Mouse (Mus musculus) lung, embryonic 14.5 days (tissue): Measurements from ENCODE around the gene Gm10985. TPM values are rescaled to one million over a fixed set of nuclear protein-coding genes. Genes with fewer than 3 reads are reported as not detected.

Experiments
- ATAC-seq: fragments of 200-750 bp; cut with Nextera tagmentation; 2 replicates; pipeline ENCODE4 v1.8.0; 2017; ENCODE audit warnings: mild to moderate bottlenecking, moderate TSS enrichment, moderate library complexity; ENCODE audit not compliant: insufficient read depth
- DNase-seq: peaks from one replicate; pipeline ENCODE4 v3.0.0-alpha.2; 2015
- H3K27ac ChIP-seq: fragments of 300-500 bp; sonication (generic); 2 replicates; pipeline ENCODE4 v1.5.1; 2014; ENCODE audit warnings: low read depth, mild to moderate bottlenecking, moderate library complexity
- H3K27me3 ChIP-seq: fragments of 300-500 bp; sonication (generic); 2 replicates; pipeline ENCODE4 v1.6.1; 2014; ENCODE audit warnings: low read length, control low read depth; ENCODE audit not compliant: insufficient read depth
- H3K36me3 ChIP-seq: fragments of 300-500 bp; sonication (generic); 2 replicates; pipeline ENCODE4 v1.6.1; 2014; ENCODE audit warnings: control low read depth; ENCODE audit not compliant: insufficient read depth
- H3K4me1 ChIP-seq: fragments of 300-500 bp; sonication (generic); 2 replicates; pipeline ENCODE4 v1.6.1; 2014; ENCODE audit warnings: antibody characterized with exemption, control low read depth; ENCODE audit not compliant: insufficient read depth
- H3K4me2 ChIP-seq: fragments of 300-500 bp; sonication (generic); 2 replicates; pipeline ENCODE4 v1.6.1; 2014; ENCODE audit warnings: mild to moderate bottlenecking
- H3K4me3 ChIP-seq: fragments of 300-500 bp; sonication (generic); 2 replicates; pipeline ENCODE4 v1.5.1; 2014; ENCODE audit warnings: low read depth, low read length
- H3K9ac ChIP-seq: fragments of 300-500 bp; sonication (generic); 2 replicates; pipeline ENCODE4 v1.6.1; 2014
- H3K9me3 ChIP-seq: fragments of 300-500 bp; sonication (generic); 2 replicates; pipeline ENCODE4 v1.6.1; 2016; ENCODE audit warnings: low read depth, low read length, control low read depth
- CTCF ChIP-seq: IDR thresholded peaks from 2 replicates; pipeline ENCODE4 v1.5.1; 2016; ENCODE audit warnings: antibody characterized with exemption, low read depth
- WGBS: fragments of 180-500 bp; shearing (Covaris S2); extraction: QIAGEN DNeasy Blood & Tissue Kit; methylation state at CpG from one replicate; pipeline ENCODE4 v1.1.7; 2014; 5-methylcytosine and 5-hydroxymethylcytosine counted together
- polyA plus RNA-seq: library from polyadenylated mRNA; unstranded; fragments of >200 nt; fragmentation: Nextera tagmentation; extraction: Ambion mirVana; gene quantifications from 2 replicates; pipeline ENCODE4 v1.2.1, GENCODE M21; 2014

The Gm10985 gene
- polyA plus RNA-seq, 1 experiment from 2014 or later, result not detected

DNA sequence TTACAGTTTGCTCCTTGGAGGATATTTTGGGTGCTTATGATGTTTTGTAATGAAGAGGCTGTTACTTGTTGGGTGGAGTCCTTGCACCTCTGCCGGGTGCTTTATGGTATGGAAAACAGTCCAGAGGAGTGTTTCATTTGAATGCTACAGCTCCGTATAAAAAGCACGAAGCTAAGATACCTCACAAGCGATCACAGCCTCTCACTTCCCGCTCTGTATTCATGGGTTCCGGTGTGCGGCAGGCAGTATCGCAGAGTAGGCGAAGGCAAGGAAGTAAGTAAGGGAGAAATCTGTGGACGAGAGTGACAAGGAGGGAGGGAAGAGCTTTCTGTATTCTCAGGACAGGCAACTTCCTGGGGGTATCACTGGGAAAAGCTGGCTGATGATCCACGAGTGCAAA, 3.4 kb downstream of the Gm10985 start:
- H3K36me3 ChIP-seq, result no peaks in the 10 kb centered on the region
- no peak overlapping the region for H3K27ac ChIP-seq
- no peak for ATAC-seq
- no peak overlapping the region for H3K9ac ChIP-seq
- TF ChIP-seq CTCF, result no peak
- WGBS, result 73% methylated on average over 11 of the region's 11 CpGs
- H3K4me2 ChIP-seq, result no peak overlapping the region
- no peak for DNase-seq
- no peaks in the 10 kb centered on the region for H3K27me3 ChIP-seq
- H3K4me1 ChIP-seq, result no peaks in the 10 kb centered on the region
- no peaks in the 10 kb centered on the region for H3K9me3 ChIP-seq
- H3K4me3 ChIP-seq, result no peak overlapping the region

DNA sequence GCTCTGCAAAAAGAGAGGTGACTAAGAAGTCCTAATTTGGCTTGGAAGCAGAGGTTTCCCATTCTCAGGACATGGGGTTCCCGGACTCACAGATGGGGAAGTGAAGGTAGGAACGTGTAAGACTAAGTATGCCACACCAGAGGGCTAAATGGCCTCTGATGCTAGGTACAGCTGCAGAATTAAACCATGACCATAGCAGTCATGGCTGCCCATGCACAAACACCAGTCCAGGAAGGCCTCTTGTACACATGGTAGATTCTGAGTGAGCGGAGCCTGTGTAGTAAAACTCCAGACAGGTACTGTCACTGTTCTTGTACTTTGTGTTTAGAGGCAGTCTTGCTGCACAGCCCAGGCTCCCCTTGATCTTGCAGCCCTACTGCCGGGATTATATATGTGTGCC, 9.4 kb downstream of the Gm10985 start:
- Histone ChIP-seq H3K27me3 (no peaks in the 10 kb centered on the region), H3K4me2 (no peak overlapping the region), H3K9ac (no peak overlapping the region), H3K36me3 (peaks cover 31% of the 10 kb centered on the region), H3K27ac (no peak overlapping the region), H3K4me3 (no peak overlapping the region), H3K4me1 (no peaks in the 10 kb centered on the region), H3K9me3 (no peaks in the 10 kb centered on the region)
- no peak for DNase-seq
- no peak for TF ChIP-seq CTCF
- 87% methylated on average over 4 of the region's 4 CpGs for WGBS
- no peak for ATAC-seq

DNA sequence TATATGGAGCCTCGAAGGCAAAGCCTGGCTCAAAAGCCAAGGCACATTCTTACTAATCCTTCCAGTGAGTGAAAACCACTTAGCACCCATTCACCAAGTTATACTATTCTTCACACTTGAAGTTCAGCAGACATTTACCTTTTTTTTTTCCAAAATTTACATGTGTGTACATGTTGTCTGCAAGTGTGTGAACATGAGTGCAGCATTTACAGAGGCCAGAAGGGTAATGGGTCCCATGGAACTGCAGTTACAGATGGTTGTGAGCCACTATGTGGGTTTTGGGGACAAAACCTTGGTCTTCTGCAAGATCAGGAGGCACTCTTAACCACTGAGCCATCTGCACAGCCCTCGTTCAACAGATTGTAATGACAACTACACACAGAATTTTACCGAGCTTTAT, 9.9 kb downstream of the Gm10985 start:
- Histone ChIP-seq H3K9me3 (no peaks in the 10 kb centered on the region), H3K27me3 (no peaks in the 10 kb centered on the region), H3K9ac (no peak overlapping the region), H3K36me3 (peaks cover 37% of the 10 kb centered on the region), H3K4me1 (no peaks in the 10 kb centered on the region), H3K27ac (no peak overlapping the region), H3K4me2 (no peak overlapping the region), H3K4me3 (no peak overlapping the region)
- no peak for ATAC-seq
- TF ChIP-seq CTCF, result no peak
- WGBS, result 84% methylated on average over 3 of the region's 3 CpGs
- no peak for DNase-seq

DNA sequence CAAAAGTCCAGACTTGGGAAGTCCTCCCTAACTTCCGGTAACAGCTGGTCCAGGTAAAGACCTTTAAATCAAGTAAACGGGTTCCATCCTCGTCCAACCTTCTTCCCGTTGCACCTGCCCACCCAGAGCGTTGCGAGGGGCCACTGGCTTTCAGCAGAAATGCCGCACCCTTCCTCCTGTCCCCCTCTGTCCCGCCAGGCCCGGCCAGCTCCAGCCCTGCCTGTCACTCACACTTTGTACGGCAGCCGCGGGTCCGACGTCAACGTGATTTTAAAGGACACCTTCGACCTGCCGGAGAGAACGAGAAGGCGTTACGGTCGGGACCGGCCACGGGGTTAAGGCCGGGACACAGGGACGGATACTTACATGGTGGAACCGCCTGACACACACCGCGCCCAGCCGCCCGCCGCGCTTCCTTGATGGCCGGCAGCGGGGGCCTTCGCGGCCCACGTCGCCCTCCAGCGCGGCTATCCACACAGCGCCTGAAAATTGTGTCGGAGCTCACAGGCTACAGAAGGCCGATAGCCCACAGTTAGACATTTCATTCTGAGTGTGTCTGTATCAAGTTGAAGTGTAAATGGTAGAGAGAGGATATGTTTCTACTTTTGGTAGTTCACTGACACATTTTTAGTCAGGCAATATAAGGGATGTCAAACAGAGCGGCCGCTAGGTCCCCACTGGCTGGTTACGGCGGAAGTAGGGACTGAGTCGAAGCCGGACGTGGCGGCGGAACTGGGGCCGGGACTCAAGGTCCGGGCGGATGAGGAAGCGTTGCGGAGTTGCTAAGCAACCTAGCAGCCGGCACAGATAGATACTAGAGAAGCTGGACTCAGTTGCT, 18.7 kb downstream of the Gm10985 start, which contains the start of gene Ufm1:
TSS of gene Ufm1 (minus strand) at position 448 of the 838 bp plus-strand sequence.
- Histone ChIP-seq H3K9me3 (no peaks in the 10 kb centered on the region), H3K9ac (peak within 1 kb of the TSS; percentile 85), H3K4me2 (peak within 1 kb of the TSS; percentile 91), H3K36me3 (peaks cover 29% of the 10 kb centered on the region), H3K4me1 (peaks cover 6% of the 10 kb centered on the region; the same call in 1 of the 2 replicates), H3K27me3 (no peaks in the 10 kb centered on the region), H3K27ac (peak within 1 kb of the TSS; percentile 80; the same call in 1 of the 2 replicates), H3K4me3 (peak within 1 kb of the TSS; percentile 89)
- TF ChIP-seq CTCF, result no peak
- peak; percentile 98 for DNase-seq
- ATAC-seq, result peak; percentile 99
- WGBS, result under 1% methylated on average over 58 of the region's 58 CpGs

DNA sequence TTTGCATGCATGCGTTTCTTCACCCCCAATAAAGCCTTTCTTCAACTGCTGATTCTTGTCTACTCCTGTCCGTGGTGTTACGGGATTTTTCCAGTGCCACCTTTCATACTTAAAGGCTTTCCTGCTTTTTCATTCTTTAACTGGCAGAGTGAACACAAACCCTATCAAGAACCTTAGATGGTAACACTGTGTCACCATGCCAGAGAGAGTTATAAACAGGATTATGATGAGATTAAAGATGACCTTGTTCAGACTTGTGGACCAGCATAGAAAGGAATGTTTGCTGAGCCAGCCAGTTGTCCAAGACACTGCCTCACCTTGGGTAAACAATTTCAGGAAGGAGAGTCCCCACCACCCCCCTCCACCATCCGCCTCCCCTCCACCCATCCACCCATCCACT, 23.3 kb downstream of the Gm10985 start:
- Histone ChIP-seq H3K27ac (no peak overlapping the region), H3K4me1 (no peaks in the 10 kb centered on the region)
- 79% methylated on average over 4 of the region's 4 CpGs for WGBS

DNA sequence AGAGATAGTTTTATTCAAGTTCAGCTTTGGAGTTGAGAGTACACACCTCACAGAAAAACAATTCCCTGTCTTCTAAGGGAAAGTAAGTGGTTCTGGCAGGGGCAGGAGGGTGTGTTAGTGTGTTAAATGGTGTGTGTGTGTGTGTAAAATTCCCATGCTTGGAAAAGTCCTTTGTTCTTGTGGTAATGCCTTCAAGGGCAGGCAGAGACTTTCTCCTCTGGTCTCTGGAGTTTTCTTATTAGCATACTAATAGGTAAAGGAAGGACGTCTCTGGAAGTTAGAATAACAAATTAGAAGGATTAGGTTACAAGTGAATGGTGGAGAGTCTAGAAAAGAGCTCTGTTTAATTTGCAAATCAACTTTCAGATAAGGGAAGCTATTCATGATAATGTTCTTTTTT, 24.4 kb downstream of the Gm10985 start:
- 10% methylated on average over 1 of the region's 1 CpGs for WGBS
- DNase-seq (no peak), ATAC-seq (no peak)
- Histone ChIP-seq H3K4me1 (no peaks in the 10 kb centered on the region), H3K9ac (no peak overlapping the region), H3K27ac (no peak overlapping the region), H3K27me3 (no peaks in the 10 kb centered on the region), H3K4me2 (no peak overlapping the region), H3K4me3 (no peak overlapping the region), H3K36me3 (no peaks in the 10 kb centered on the region), H3K9me3 (no peaks in the 10 kb centered on the region)
- no peak for TF ChIP-seq CTCF

More for the DNA sequence above, 23.3 kb downstream of the Gm10985 start:
- H3K4me2 ChIP-seq, result no peak overlapping the region
- no peak overlapping the region for H3K9ac ChIP-seq
- no peaks in the 10 kb centered on the region for H3K36me3 ChIP-seq
- no peak overlapping the region for H3K4me3 ChIP-seq
- H3K27me3 ChIP-seq, result no peaks in the 10 kb centered on the region
- no peak for TF ChIP-seq CTCF
- DNase-seq (no peak), ATAC-seq (no peak)
- H3K9me3 ChIP-seq, result no peaks in the 10 kb centered on the region

DNA sequence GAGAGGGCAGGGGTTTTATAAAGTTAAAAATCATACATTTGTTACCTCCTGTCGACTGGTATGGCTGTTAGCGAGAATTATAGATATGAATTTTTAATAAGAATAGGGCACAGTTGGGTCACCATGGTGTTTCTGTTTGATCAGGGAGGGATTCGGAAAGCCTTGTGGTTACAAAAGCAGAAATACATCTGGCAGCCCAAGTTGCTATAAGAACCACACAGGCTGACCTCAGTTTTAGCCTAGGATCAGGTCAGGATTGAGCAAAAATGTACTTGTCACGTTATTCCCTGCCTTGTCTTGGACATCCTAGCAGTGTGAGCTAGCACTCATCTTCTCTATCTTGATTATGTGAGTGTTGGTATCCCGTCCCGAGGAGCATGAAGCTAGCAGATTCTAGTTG, 25.6 kb downstream of the Gm10985 start:
- TF ChIP-seq CTCF, result no peak
- DNase-seq (no peak), ATAC-seq (no peak)
- H3K4me3 ChIP-seq, result no peak overlapping the region
- H3K9me3 ChIP-seq, result no peaks in the 10 kb centered on the region
- H3K9ac ChIP-seq, result no peak overlapping the region
- H3K36me3 ChIP-seq, result no peaks in the 10 kb centered on the region
- H3K4me1 ChIP-seq, result no peaks in the 10 kb centered on the region
- 64% methylated on average over 6 of the region's 6 CpGs for WGBS
- H3K27me3 ChIP-seq, result no peaks in the 10 kb centered on the region
- no peak overlapping the region for H3K4me2 ChIP-seq
- no peak overlapping the region for H3K27ac ChIP-seq
